Mouse (Mus musculus) liver, adult (tissue): ENCODE data around the gene Serpina7.

Source experiments
- GATA4 ChIP-seq: IDR thresholded peaks from 2 replicates; pipeline ENCODE4 v1.6.1; 2014; ENCODE audit warnings: mild to moderate bottlenecking, low read length; ENCODE audit not compliant: insufficient replicate concordance

The Serpina7 gene

GRCm38 (mm10) chrX:139085077-139085476 is at the start of gene Serpina7:
Gene Serpina7 (minus strand): TSS chrX:139085236.
- no peak for TF ChIP-seq GATA4

GRCm38 (mm10) chrX:139134031-139134430 is 49.0 kb upstream of the Serpina7 start:
- no peak for TF ChIP-seq GATA4

DNA sequence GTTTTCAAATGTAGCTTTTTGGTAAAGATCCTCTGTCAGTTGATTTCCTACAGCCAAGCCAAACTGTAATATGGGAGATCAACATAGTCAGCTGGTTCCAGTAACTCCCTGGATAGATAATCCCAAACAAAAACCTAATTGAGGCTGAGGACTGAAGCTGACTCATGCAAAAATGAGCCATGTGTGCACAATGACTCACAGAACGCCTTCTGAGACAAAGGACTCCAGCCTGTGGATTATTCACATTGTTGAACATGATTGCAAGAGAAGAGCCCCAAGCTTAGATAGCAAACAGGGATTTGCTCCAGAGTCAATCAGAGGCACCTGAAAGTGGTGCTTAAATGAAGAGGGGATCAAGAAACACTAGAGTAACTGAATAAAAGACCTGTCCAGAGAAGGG is 12.2 kb upstream of the Serpina7 start:
- TF ChIP-seq GATA4: no peak

GRCm38 (mm10) chrX:139085943-139086342 is 907 bp upstream of the Serpina7 start, which contains the start of gene 4930513O06Rik:
Gene 4930513O06Rik (plus strand): TSS chrX:139086243.
- TF ChIP-seq GATA4: no peak

DNA sequence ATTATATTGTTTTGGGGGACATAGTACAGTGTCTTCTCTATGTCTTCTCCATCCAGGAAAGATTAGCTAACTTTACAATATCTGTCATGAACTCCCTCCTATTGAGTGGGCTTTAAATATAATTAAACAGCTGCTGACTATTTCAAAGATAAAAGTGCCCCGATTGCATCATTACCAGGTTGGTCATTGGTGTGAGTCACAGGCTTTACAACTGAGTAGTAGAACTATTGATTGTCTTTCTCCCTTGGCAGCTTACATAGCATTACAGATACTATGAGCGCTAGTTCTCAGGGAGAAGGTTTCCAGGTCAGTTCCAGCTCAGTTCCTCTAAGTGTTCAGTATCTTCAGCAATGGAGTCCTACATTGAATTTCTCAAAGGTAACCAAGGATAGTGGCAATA is 6.5 kb downstream of the Serpina7 start:
- TF ChIP-seq GATA4: no peak

DNA sequence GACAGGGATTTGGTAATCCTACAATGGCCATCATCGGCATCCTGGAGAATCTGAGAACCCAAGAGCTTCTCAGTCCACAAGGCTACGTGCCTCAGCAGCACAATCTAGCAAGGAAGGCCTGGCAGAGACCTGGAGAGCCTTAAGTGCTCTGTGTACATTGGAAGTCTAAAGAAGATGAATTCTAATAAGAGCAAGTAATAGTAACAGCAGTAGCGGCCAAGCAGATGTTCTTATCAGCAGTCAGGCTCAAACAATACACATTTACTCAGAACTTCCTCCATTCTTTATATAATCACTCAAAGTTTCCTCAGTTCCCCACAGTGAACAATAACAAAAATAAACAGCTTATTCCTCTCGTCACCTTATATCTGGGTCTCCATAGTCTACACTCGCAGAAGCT is 21.0 kb downstream of the Serpina7 start:
- TF ChIP-seq GATA4: no peak

- no peak for TF ChIP-seq GATA4
These were observed 31.9 kb downstream of the Serpina7 start for GRCm38 (mm10) chrX:139053149-139053548.

- TF ChIP-seq GATA4: no peak
These were observed 33.1 kb downstream of the Serpina7 start for GRCm38 (mm10) chrX:139051976-139052375.

- no peak for TF ChIP-seq GATA4
These were observed 43.9 kb downstream of the Serpina7 start for GRCm38 (mm10) chrX:139041148-139041547.

DNA sequence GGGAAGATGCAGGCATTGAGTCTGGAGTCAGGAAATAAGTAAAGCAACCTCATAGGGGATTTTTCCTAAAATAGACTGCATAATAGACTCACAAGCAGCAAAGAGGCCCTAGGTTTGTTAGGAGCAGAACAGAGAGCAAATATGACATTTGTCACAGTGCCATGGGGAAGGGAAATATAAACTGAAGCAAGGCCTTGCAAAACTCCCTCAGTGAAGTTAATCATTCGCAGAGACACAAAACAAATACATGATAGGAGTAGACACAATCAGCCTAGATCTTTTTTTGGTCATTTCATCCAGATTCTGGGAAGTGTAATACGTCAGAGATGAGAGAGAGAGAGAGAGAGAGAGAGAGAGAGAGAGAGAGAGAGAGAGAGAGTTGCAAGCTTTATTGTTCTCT is 45.7 kb downstream of the Serpina7 start:
- no peak for TF ChIP-seq GATA4

GRCm38 (mm10) chrX:139037666-139038065 is 47.4 kb downstream of the Serpina7 start:
- no peak for TF ChIP-seq GATA4
